Mouse (Mus musculus) hindbrain, embryonic 12.5 days (tissue): Measurements from ENCODE around the gene 4833439L19Rik. TPM values are rescaled to one million over a fixed set of nuclear protein-coding genes. Genes with fewer than 3 reads are reported as not detected.
A peak's percentile ranks its signal among the peaks of the same experiment; 100 is the strongest.

ENCODE experiments used
- ATAC-seq: fragments of 200-750 bp; cut with Nextera tagmentation; 2 replicates; pipeline ENCODE4 v1.8.0; 2017; ENCODE audit warnings: moderate TSS enrichment; ENCODE audit not compliant: low FRiP score
- H3K27ac ChIP-seq: fragments of 300-500 bp; sonication (generic); 2 replicates; pipeline ENCODE4 v1.5.1; 2016; ENCODE audit warnings: mild to moderate bottlenecking
- H3K27me3 ChIP-seq: fragments of 300-500 bp; sonication (generic); 2 replicates; pipeline ENCODE4 v1.6.1; 2016; ENCODE audit warnings: mild to moderate bottlenecking
- H3K36me3 ChIP-seq: fragments of 300-500 bp; sonication (generic); 2 replicates; pipeline ENCODE4 v1.6.1; 2016; ENCODE audit warnings: mild to moderate bottlenecking
- H3K4me1 ChIP-seq: fragments of 300-500 bp; sonication (generic); 2 replicates; pipeline ENCODE4 v1.6.1; 2016
- H3K4me2 ChIP-seq: fragments of 300-500 bp; sonication (generic); replicated peaks from 2 replicates; pipeline ENCODE4 v1.6.1; 2016; ENCODE audit warnings: mild to moderate bottlenecking
- H3K4me3 ChIP-seq: fragments of 300-500 bp; sonication (generic); 2 replicates; pipeline ENCODE4 v1.5.1; 2016; ENCODE audit warnings: mild to moderate bottlenecking
- H3K9ac ChIP-seq: fragments of 300-500 bp; sonication (generic); 2 replicates; pipeline ENCODE4 v1.6.1; 2016; ENCODE audit warnings: mild to moderate bottlenecking, moderate library complexity
- H3K9me3 ChIP-seq: fragments of 300-500 bp; sonication (generic); replicated peaks from 2 replicates; pipeline ENCODE4 v1.6.1; 2016; ENCODE audit warnings: mild to moderate bottlenecking
- WGBS: fragments of 180-500 bp; shearing (Covaris S2); methylation state at CpG from one replicate; pipeline ENCODE4 v1.1.7; 2016; 5-methylcytosine and 5-hydroxymethylcytosine counted together
- polyA plus RNA-seq: library from polyadenylated mRNA; unstranded; fragments of >200 nt; fragmentation: Nextera tagmentation; extraction: Ambion mirVana; gene quantifications from 2 replicates; pipeline ENCODE4 v1.2.1, GENCODE M21; 2016

The 4833439L19Rik gene
- polyA plus RNA-seq, 1 experiment from 2014 or later: 235 TPM

GRCm38 (mm10) chr13:54598622-54599143 lies 33.4 kb upstream of the 4833439L19Rik start:
- Histone ChIP-seq H3K4me1 (0 out of 2 replicates have a peak, but pooled peaks cover 4% of the 10 kb centered on the region), H3K4me2 (no peak overlapping the region), H3K9ac (no peak overlapping the region), H3K9me3 (no peaks in the 10 kb centered on the region), H3K36me3 (peaks cover 24% of the 10 kb centered on the region), H3K27me3 (no peaks in the 10 kb centered on the region), H3K4me3 (no peak overlapping the region), H3K27ac (no peak overlapping the region)
- 82% methylated on average over 12 of the region's 12 CpGs for WGBS
- no peak for ATAC-seq

DNA sequence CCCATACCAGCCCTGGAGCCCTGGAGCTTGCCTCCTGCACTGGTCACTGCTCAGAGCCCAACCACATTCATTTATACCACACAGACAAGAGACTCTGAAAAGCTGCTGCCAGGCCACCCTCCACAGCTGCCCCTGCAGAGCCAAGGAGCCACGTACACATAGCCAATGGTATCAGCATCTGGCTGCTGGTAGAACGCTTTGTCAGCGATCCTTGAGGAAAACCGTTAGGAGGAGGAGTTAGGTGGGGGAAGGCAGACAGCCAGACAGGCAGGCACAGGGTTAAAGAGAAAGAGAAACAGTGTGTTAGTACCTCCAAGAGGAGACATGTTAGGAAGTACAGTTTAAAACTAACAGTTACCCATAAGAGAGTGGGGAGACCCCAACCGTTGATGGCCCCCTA lies 31.6 kb upstream of the 4833439L19Rik start:
- no peaks in the 10 kb centered on the region for H3K27me3 ChIP-seq
- H3K9me3 ChIP-seq: no peaks in the 10 kb centered on the region
- no peak for ATAC-seq
- H3K36me3 ChIP-seq: peaks cover 24% of the 10 kb centered on the region
- H3K4me1 ChIP-seq: peaks cover 5% of the 10 kb centered on the region; the same call in 1 of the 2 replicates
- no peak overlapping the region for H3K4me2 ChIP-seq
- no peak overlapping the region for H3K9ac ChIP-seq
- no peak overlapping the region for H3K4me3 ChIP-seq
- 57% methylated on average over 5 of the region's 5 CpGs for WGBS
- no peak overlapping the region for H3K27ac ChIP-seq

GRCm38 (mm10) chr13:54596107-54596690 lies 31.0 kb upstream of the 4833439L19Rik start:
- Histone ChIP-seq H3K4me1 (peaks cover 12% of the 10 kb centered on the region), H3K27me3 (no peaks in the 10 kb centered on the region), H3K4me3 (no peak overlapping the region), H3K9me3 (no peaks in the 10 kb centered on the region), H3K4me2 (no peak overlapping the region), H3K27ac (no peak overlapping the region), H3K9ac (no peak overlapping the region), H3K36me3 (peaks cover 24% of the 10 kb centered on the region)
- WGBS: 76% methylated on average over 8 of the region's 8 CpGs
- ATAC-seq: no peak

DNA sequence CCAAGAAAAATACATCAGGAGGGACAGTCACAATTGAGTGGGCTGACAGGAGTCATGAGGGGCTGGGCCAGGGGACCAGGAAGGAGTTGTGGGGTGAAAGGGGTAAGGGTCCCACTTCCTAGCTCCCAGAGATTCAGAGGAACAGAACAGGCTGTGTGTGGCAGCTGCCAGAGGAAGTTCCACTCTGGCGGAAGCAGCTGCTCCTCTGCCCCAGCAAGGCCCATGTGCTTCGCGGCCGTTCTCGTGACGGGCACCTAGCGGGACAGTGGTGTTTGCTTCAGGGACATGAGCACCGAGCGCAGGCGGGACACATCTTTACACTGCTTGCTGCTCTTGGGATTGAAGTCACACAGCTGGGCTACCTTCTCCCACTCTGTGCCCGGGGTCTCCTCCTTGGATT lies 28.4 kb upstream of the 4833439L19Rik start:
- no peak overlapping the region for H3K9ac ChIP-seq
- no peaks in the 10 kb centered on the region for H3K27me3 ChIP-seq
- no peak overlapping the region for H3K4me3 ChIP-seq
- no peak for ATAC-seq
- H3K4me2 ChIP-seq: no peak overlapping the region
- H3K36me3 ChIP-seq: peaks cover 12% of the 10 kb centered on the region
- H3K4me1 ChIP-seq: peaks cover 21% of the 10 kb centered on the region
- no peak overlapping the region for H3K27ac ChIP-seq
- 94% methylated on average over 11 of the region's 11 CpGs for WGBS
- H3K9me3 ChIP-seq: no peaks in the 10 kb centered on the region

- peaks cover 14% of the 10 kb centered on the region; the same call in 1 of the 2 replicates for H3K36me3 ChIP-seq
- no peaks in the 10 kb centered on the region for H3K9me3 ChIP-seq
- 86% methylated on average over 8 of the region's 8 CpGs for WGBS
- H3K4me1 ChIP-seq: peaks cover 21% of the 10 kb centered on the region
- H3K4me3 ChIP-seq: no peak overlapping the region; the same call in 1 of the 2 replicates
- H3K9ac ChIP-seq: no peak overlapping the region
- H3K27ac ChIP-seq: no peak overlapping the region
- H3K4me2 ChIP-seq: peak overlapping the region; percentile 74; the same call in 1 of the 2 replicates
- ATAC-seq: no peak
- no peaks in the 10 kb centered on the region for H3K27me3 ChIP-seq
Measured at GRCm38 (mm10) chr13:54591776-54592356, 26.6 kb upstream of the 4833439L19Rik start.

GRCm38 (mm10) chr13:54589996-54590951 lies 25.0 kb upstream of the 4833439L19Rik start, which contains the start of the genes Nop16 and Higd2a:
TSS of gene Nop16 (minus strand) at chr13:54590090.
TSS of gene Higd2a (plus strand) at chr13:54590207.
- Histone ChIP-seq H3K9ac (peak within 1 kb of the TSS; percentile 81), H3K27ac (peak within 1 kb of the TSS; percentile 72), H3K4me1 (peaks cover 17% of the 10 kb centered on the region), H3K9me3 (no peaks in the 10 kb centered on the region), H3K27me3 (no peaks in the 10 kb centered on the region), H3K4me3 (peak within 1 kb of the TSS; percentile 58), H3K36me3 (peaks cover 21% of the 10 kb centered on the region), H3K4me2 (peak within 1 kb of the TSS; percentile 74)
- ATAC-seq: peak; percentile 97
- WGBS: under 1% methylated on average over 48 of the region's 51 CpGs

DNA sequence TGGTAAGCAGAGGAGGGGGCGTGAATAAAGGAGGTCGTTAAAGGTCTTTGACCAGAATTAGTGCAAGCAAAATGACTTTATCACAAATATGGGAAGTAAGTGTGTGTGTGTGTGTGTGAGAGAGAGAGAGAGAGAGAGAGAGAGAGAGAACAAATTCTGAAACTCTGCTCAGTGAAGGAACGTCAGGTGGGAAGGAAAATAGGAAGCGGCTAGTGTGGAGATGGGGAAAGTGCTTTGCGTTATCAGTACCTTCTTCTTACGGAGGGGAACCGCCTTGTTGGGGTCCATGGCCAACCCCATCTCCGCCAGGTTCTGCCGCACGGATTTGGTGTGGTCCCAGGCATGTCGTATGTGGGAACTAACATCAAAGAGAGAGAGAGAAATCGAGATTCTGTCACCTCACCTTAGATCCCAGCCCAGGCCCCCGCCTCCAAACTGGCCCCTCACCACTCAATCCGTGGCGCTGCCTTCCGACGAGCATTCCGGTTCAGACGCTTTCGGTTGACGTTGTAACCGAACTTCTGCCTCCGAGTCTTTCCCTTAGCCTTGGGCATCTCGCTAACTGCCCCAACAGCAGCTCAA lies 24.3 kb upstream of the 4833439L19Rik start:
- under 1% methylated on average over 24 of the region's 24 CpGs for WGBS
- Histone ChIP-seq H3K4me2 (peak overlapping the region; percentile 74), H3K9ac (peak overlapping the region; percentile 81), H3K27me3 (no peaks in the 10 kb centered on the region), H3K9me3 (no peaks in the 10 kb centered on the region), H3K27ac (no peak overlapping the region), H3K36me3 (peaks cover 28% of the 10 kb centered on the region), H3K4me1 (peaks cover 17% of the 10 kb centered on the region), H3K4me3 (peak overlapping the region; percentile 58)
- peak; percentile 46 for ATAC-seq

GRCm38 (mm10) chr13:54585831-54586230 lies 20.6 kb upstream of the 4833439L19Rik start:
- Histone ChIP-seq H3K4me3 (no peak overlapping the region), H3K27ac (no peak overlapping the region), H3K9me3 (no peaks in the 10 kb centered on the region), H3K36me3 (peaks cover 62% of the 10 kb centered on the region), H3K9ac (no peak overlapping the region), H3K4me2 (no peak overlapping the region), H3K4me1 (peaks cover 6% of the 10 kb centered on the region), H3K27me3 (no peaks in the 10 kb centered on the region)
- 94% methylated on average over 11 of the region's 11 CpGs for WGBS
- ATAC-seq: no peak

- peaks cover 86% of the 10 kb centered on the region for H3K36me3 ChIP-seq
- no peak overlapping the region for H3K9ac ChIP-seq
- H3K4me1 ChIP-seq: peaks cover 5% of the 10 kb centered on the region
- 91% methylated on average over 5 of the region's 5 CpGs for WGBS
- no peaks in the 10 kb centered on the region for H3K27me3 ChIP-seq
- no peak overlapping the region for H3K27ac ChIP-seq
- ATAC-seq: no peak
- no peak overlapping the region for H3K4me2 ChIP-seq
- H3K9me3 ChIP-seq: no peaks in the 10 kb centered on the region
- H3K4me3 ChIP-seq: no peak overlapping the region
Measured at GRCm38 (mm10) chr13:54582860-54583259, 17.6 kb upstream of the 4833439L19Rik start.

DNA sequence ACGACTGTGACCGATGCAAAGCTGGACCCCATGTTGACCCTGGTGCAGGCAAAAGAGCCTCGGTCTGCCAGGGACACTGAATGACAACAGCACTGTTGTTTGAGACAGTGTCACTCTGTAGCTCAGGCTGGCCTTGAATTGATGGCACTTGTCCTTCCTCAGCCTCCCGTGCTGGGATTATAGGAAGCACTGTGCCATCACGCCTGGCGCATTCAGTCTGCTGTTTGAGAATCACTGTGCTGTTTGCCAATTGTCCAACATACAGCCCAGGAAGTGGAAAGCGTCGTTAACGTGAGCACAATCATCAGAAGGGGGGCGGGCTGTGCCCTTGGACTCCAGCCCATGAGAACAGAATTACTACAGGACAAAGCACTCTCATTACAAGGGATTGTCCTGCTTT lies 16.9 kb upstream of the 4833439L19Rik start:
- 77% methylated on average over 10 of the region's 10 CpGs for WGBS

GRCm38 (mm10) chr13:54581385-54581784 lies 16.1 kb upstream of the 4833439L19Rik start:
- 90% methylated on average over 2 of the region's 2 CpGs for WGBS
- Histone ChIP-seq H3K4me1 (peaks cover 12% of the 10 kb centered on the region), H3K9ac (no peak overlapping the region), H3K4me3 (no peak overlapping the region), H3K27me3 (no peaks in the 10 kb centered on the region), H3K4me2 (no peak overlapping the region), H3K9me3 (no peaks in the 10 kb centered on the region), H3K36me3 (peaks cover 82% of the 10 kb centered on the region), H3K27ac (no peak overlapping the region)
- no peak for ATAC-seq

More for the DNA sequence above, 16.9 kb upstream of the 4833439L19Rik start:
- Histone ChIP-seq H3K4me3 (no peak overlapping the region), H3K9me3 (no peaks in the 10 kb centered on the region), H3K9ac (no peak overlapping the region), H3K4me2 (no peak overlapping the region), H3K27ac (peak overlapping the region; percentile 5; the same call in 1 of the 2 replicates), H3K4me1 (peaks cover 6% of the 10 kb centered on the region), H3K36me3 (peaks cover 87% of the 10 kb centered on the region), H3K27me3 (no peaks in the 10 kb centered on the region)
- ATAC-seq: no peak
